Mouse (Mus musculus): ENCODE data around the gene Engase.

GRCm38 (mm10) chr11:118473161-118473560 lies 3.5 kb upstream of the Engase start:
- TF ChIP-seq CTCF (IDR thresholded peaks at IDR 0.05; ENCODE audit: extremely low read depth, insufficient read length, insufficient replicate concordance, low read depth, low read length) = no peak
- TF ChIP-seq POLR2A (IDR thresholded peaks at IDR 0.05; ENCODE audit: low read depth, low read length) = no peak

Measured in small intestine, adult 2 months (tissue).